Mouse (Mus musculus) ES-E14 (cell line): Measurements from ENCODE around the gene Ermap. TPM values are rescaled to one million over a fixed set of nuclear protein-coding genes. Genes with fewer than 3 reads are reported as not detected.

Source experiments
- DNase-seq: peaks from one replicate; pipeline ENCODE4 v3.0.0-alpha.2; 2013; ENCODE audit warnings: low read depth, low spot score
- H3K27ac ChIP-seq: 2 replicates; pipeline ENCODE4 v1.5.1; 2012; ENCODE audit warnings: low read depth, mild to moderate bottlenecking, low read length, moderate library complexity, mixed read lengths; ENCODE audit not compliant: poor library complexity, insufficient read depth, severe bottlenecking
- H3K36me3 ChIP-seq: 2 replicates; pipeline ENCODE4 v1.6.1; 2012; ENCODE audit warnings: mild to moderate bottlenecking, low read length, moderate library complexity, mixed read lengths; ENCODE audit not compliant: control insufficient read depth, poor library complexity, insufficient read depth, severe bottlenecking
- H3K4me1 ChIP-seq, 2 experiments: fragments of 150-350 bp in 1 of 2; sonication (generic) in 1 of 2; 2 replicates each; pipeline ENCODE4 v1.6.1; 2012; ENCODE audit warnings: low read length in 2 of 2, mild to moderate bottlenecking in 1 of 2, mixed read lengths in 1 of 2; ENCODE audit not compliant: control insufficient read depth in 2 of 2, insufficient read depth in 2 of 2, poor library complexity in 1 of 2
- H3K4me3 ChIP-seq, 2 experiments: fragments of 150-350 bp in 1 of 2; sonication (generic) in 1 of 2; 2 replicates each; pipeline ENCODE4 v1.5.1; 2012; ENCODE audit warnings: low read length in 2 of 2, low read depth in 1 of 2, mild to moderate bottlenecking in 1 of 2, mixed read lengths in 1 of 2; ENCODE audit not compliant: insufficient read depth in 1 of 2, poor library complexity in 1 of 2, severe bottlenecking in 1 of 2
- H3K9ac ChIP-seq: 2 replicates; pipeline ENCODE4 v1.6.1; 2012; ENCODE audit warnings: low read depth, mild to moderate bottlenecking, low read length, mixed read lengths; ENCODE audit not compliant: poor library complexity, insufficient read depth, severe bottlenecking
- H3K9me3 ChIP-seq: fragments of 150-350 bp; sonication (generic); 2 replicates; pipeline ENCODE4 v1.6.1; 2012; ENCODE audit warnings: low read depth, mild to moderate bottlenecking, low read length; ENCODE audit not compliant: control insufficient read depth, insufficient read depth
- CHD2 ChIP-seq: IDR thresholded peaks from 2 replicates; pipeline ENCODE4 v1.6.1; 2014; ENCODE audit warnings: mild to moderate bottlenecking, low read depth, low read length, inconsistent platforms
- HCFC1 ChIP-seq: IDR thresholded peaks from 2 replicates; pipeline ENCODE4 v1.6.1; 2012; ENCODE audit warnings: low read length, inconsistent platforms, borderline replicate concordance; ENCODE audit not compliant: insufficient read depth
- MAFK ChIP-seq: IDR thresholded peaks from 2 replicates; pipeline ENCODE4 v1.6.1; 2014; ENCODE audit warnings: mild to moderate bottlenecking, low read depth, low read length, inconsistent platforms; ENCODE audit not compliant: insufficient read depth
- ZC3H11A ChIP-seq: IDR thresholded peaks from 2 replicates; pipeline ENCODE4 v1.6.1; 2012; ENCODE audit warnings: low read depth, mild to moderate bottlenecking, inconsistent platforms, low read length, borderline replicate concordance
- ZNF384 ChIP-seq: IDR thresholded peaks from 2 replicates; pipeline ENCODE4 v1.6.1; 2012; ENCODE audit warnings: low read depth, low read length, inconsistent platforms
- in situ Hi-C, 2 experiments: fragments of 600-800 bp; cut with MboI; formaldehyde crosslinking; loops; one replicate each; pipeline ENCODE4 v1.15.1; 2025; ENCODE audit warnings: low sequenced_read_pairs in 2 of 2, inconsistent platforms in 1 of 2; ENCODE audit not compliant: unreplicated experiment in 2 of 2
- total RNA-seq: library from RNA; depleted of rRNA; stranded (reverse); fragments of 300-350 nt; gene quantifications from 2 replicates; pipeline ENCODE4 v1.2.3, GENCODE M21; 2012; rRNA removed

The Ermap gene
- total RNA-seq, 1 experiment, result 0.18 TPM

- H3K4me1 ChIP-seq, result peaks cover 0 to 38% of the 10 kb centered on the region in 2 experiments; a peak in 2 of 4 replicates
- TF ChIP-seq ZC3H11A (no peak), ZNF384 (no peak), HCFC1 (no peak), MAFK (no peak), CHD2 (no peak)
- no peak for DNase-seq
- H3K4me3 ChIP-seq, result no peak overlapping the region
- no peak overlapping the region for H3K27ac ChIP-seq
- H3K36me3 ChIP-seq, result peaks cover 89% of the 10 kb centered on the region
- H3K9ac ChIP-seq, result no peak overlapping the region
- no peaks in the 10 kb centered on the region for H3K9me3 ChIP-seq
- in situ Hi-C loops, result no loop called here
Measured at GRCm38 (mm10) chr4:119128547-119128946, 61.3 kb downstream of the Ermap start.

DNA sequence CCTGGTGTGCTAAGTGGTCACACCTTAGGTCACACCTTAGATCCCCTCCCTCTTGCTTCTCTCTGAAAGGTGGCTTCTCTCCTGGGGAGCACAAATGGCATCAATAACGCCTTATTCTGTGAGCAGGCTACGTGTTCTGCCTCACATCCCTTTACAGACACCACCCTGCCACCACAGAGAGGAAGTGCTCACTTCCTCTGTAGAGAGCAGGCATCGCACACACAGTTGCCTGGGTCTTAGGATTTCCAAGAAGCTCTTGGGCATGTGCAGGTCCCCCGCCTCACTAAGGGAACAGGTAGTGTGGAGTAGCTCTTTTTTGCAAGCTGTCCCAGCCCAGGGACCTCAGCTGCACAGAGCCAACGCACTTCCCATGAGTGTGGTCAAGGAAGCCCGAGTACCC, 62.6 kb downstream of the Ermap start:
- Histone ChIP-seq H3K9me3 (no peaks in the 10 kb centered on the region), H3K9ac (no peak overlapping the region), H3K36me3 (peaks cover 88% of the 10 kb centered on the region), H3K4me3 (no peak overlapping the region), H3K4me1 (peaks cover 4 to 47% of the 10 kb centered on the region in 2 experiments; a peak in 3 of 4 replicates), H3K27ac (no peak overlapping the region)
- in situ Hi-C loops, result no loop called here
- no peak for TF ChIP-seq ZC3H11A
- no peak for TF ChIP-seq MAFK
- no peak for TF ChIP-seq HCFC1
- no peak for TF ChIP-seq ZNF384
- no peak for TF ChIP-seq CHD2
- DNase-seq, result no peak

DNA sequence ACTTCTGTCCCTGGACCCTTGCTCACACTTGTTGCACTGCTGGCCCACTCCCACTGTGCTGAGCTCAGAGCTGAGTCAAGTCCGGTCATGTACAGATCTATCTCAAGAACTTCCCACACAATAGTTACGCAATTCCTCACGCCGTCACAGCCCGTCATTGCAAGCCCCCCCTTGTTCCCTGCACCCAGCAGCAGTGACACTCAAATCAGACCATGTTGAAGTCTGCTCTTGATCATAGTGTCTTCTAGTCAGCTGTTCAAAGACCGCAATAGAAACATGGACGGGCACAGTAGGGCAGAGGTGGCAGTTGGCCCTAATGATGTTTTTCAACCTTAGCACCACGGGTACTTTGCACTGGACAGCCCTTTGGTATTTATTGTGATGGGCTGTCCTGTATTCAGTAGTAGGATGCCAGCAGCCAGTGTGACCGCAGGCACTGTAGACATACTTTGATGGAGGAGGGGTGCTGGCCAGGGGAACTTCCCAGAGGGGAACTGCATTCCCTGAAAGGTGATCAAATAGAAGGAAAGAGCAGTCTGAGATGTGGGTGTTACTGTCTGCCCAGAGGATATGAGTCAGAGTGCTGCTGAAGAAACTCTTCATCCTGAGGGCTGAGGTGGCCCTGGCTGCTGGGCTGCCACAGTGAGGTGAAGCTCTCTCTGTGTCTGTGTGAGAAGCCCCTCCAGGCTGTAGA, 64.1 kb downstream of the Ermap start:
- Histone ChIP-seq H3K27ac (no peak overlapping the region), H3K4me3 (no peak overlapping the region), H3K9ac (no peak overlapping the region), H3K4me1 (peaks cover 6 to 53% of the 10 kb centered on the region in 2 experiments; a peak in 3 of 4 replicates), H3K9me3 (no peaks in the 10 kb centered on the region), H3K36me3 (peaks cover 89% of the 10 kb centered on the region)
- no peak for TF ChIP-seq MAFK
- no peak for TF ChIP-seq ZNF384
- TF ChIP-seq CHD2, result no peak
- TF ChIP-seq ZC3H11A, result no peak
- TF ChIP-seq HCFC1, result no peak
- DNase-seq, result no peak
- in situ Hi-C loops, result no loop called here

Other genes starting within 250 kb of the Ermap start
- gene Lao1, start 228.4 kb downstream of the Ermap start, total RNA-seq, result not detected in 2 replicates
- 526 and 1,358 TPM in 2 replicates for gene Slc2a1, start 81.3 kb downstream of the Ermap start, total RNA-seq
- 3.9 and 5.4 TPM in 2 replicates for gene Zfp691, start 15.8 kb downstream of the Ermap start, total RNA-seq
- 29.9 and 33.0 TPM in 2 replicates for gene Svbp, start 5.3 kb upstream of the Ermap start, total RNA-seq
- not detected in 2 replicates for gene Tmem269, start 28.2 kb upstream of the Ermap start, total RNA-seq
- 17.1 and 18.3 TPM in 2 replicates for gene AU022252, start 42.7 kb upstream of the Ermap start, total RNA-seq
- gene P3h1, start 42.9 kb upstream of the Ermap start, total RNA-seq, result 61.9 and 113 TPM in 2 replicates
- gene Cldn19, start 65.4 kb upstream of the Ermap start, total RNA-seq, result 0.18 and 0.63 TPM in 2 replicates
- 574 and 855 TPM in 2 replicates for gene Ybx1, start 104.6 kb upstream of the Ermap start, total RNA-seq
- gene Ppih, start 130.5 kb upstream of the Ermap start, total RNA-seq, result 101 and 127 TPM in 2 replicates
- gene Ccdc30, start 225.5 kb upstream of the Ermap start, total RNA-seq, result 2.7 and 3.1 TPM in 2 replicates
- gene Ppcs, start 232.4 kb upstream of the Ermap start, total RNA-seq, result 23.9 and 30.4 TPM in 2 replicates
- gene Zmynd12, start 232.8 kb upstream of the Ermap start, total RNA-seq, result not detected in 2 replicates